38 mouse cellular contexts compared by ENCODE assay signal in the genomic region with DNA sequence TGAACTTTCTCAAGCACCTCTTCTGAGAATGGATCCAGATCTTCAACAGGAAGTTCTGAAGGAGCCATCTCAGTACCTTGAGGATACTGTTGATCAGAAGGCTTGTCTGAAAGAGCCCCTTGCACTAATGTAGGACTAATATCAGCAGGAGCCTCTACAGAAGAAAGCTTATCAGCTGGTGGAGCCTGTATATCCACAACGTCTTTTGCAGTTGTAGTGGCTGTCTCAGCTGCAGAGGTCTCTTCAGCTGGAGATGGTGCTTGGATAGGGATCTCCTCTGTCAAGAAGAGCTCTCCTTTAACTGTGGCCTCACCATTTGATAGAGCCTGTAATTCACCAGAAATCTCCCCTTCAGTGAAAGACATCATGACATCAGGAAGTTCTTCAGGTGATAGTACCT. TPM values are rescaled to one million over a fixed set of nuclear protein-coding genes. Genes with fewer than 3 reads are reported as not detected.
"Had no signal": no experiment of that assay in that cellular context is flagged by ENCODE, and none has a peak within 500 bp of the region (broad histone marks: within the 10 kb centered on the region; RNA-seq: fewer than 3 reads in every experiment).

No protein-coding gene starts in this region.

- H3K9me3 ChIP-seq: embryonic facial prominence, embryonic 10.5 days; embryonic facial prominence, embryonic 12.5 days; embryonic facial prominence, embryonic 13.5 days; embryonic facial prominence, embryonic 15.5 days; forebrain, embryonic 10.5 days; forebrain, embryonic 13.5 days; forebrain, embryonic 15.5 days had no signal

- H3K36me3 ChIP-seq: embryonic facial prominence, embryonic 10.5 days; embryonic facial prominence, embryonic 12.5 days; embryonic facial prominence, embryonic 13.5 days; embryonic facial prominence, embryonic 15.5 days; forebrain, embryonic 10.5 days; forebrain, embryonic 12.5 days; forebrain, embryonic 15.5 days had no signal

- H3K4me3 ChIP-seq: embryonic facial prominence, embryonic 10.5 days; embryonic facial prominence, embryonic 12.5 days; embryonic facial prominence, embryonic 13.5 days; embryonic facial prominence, embryonic 15.5 days; erythroblast, embryonic 14.5 days; forebrain, embryonic 10.5 days; forebrain, embryonic 12.5 days; forebrain, embryonic 13.5 days; forebrain, embryonic 15.5 days; heart, adult 2 months had no signal

- H3K9ac ChIP-seq: embryonic facial prominence, embryonic 12.5 days; embryonic facial prominence, embryonic 13.5 days; embryonic facial prominence, embryonic 15.5 days; forebrain, embryonic 12.5 days; forebrain, embryonic 13.5 days; forebrain, embryonic 15.5 days; forebrain, postnatal 0 days had no signal

- H3K4me1 ChIP-seq: embryonic facial prominence, embryonic 10.5 days; embryonic facial prominence, embryonic 12.5 days; embryonic facial prominence, embryonic 13.5 days; embryonic facial prominence, embryonic 15.5 days; forebrain, embryonic 10.5 days; forebrain, embryonic 12.5 days; forebrain, embryonic 13.5 days; forebrain, embryonic 15.5 days had no signal

- DNase-seq: cerebellum, adult 8-10 months; cerebellum, adult 9-10 months; cerebellum, adult 9-11 months; cerebellum, postnatal 10 days; cerebellum, postnatal 14 days; cerebellum, postnatal 25 days; cerebellum, postnatal 36 days; embryo, embryonic 11 days; forebrain, postnatal 0 days; gastrocnemius, postnatal 10 days; gastrocnemius, postnatal 14 days; gastrocnemius, postnatal 25 days; gastrocnemius, postnatal 36 days; heart, adult 11 months; heart, adult 18-20 months; heart, adult 2 months had no signal

- H3K27me3 ChIP-seq: embryonic facial prominence, embryonic 12.5 days; embryonic facial prominence, embryonic 13.5 days; embryonic facial prominence, embryonic 15.5 days; forebrain, embryonic 12.5 days; forebrain, embryonic 13.5 days; forebrain, embryonic 15.5 days had no signal

- H3K27ac ChIP-seq: embryonic facial prominence, embryonic 10.5 days; embryonic facial prominence, embryonic 12.5 days; embryonic facial prominence, embryonic 13.5 days; embryonic facial prominence, embryonic 15.5 days; forebrain, embryonic 10.5 days; forebrain, embryonic 12.5 days; forebrain, embryonic 13.5 days; forebrain, embryonic 15.5 days; heart, adult 2 months had no signal

RNA-seq across cellular contexts. Expression of a gene that starts 0.9 kb away (rescaled TPM):
- total RNA-seq: common myeloid progenitor, adult 5-6 weeks; forebrain, postnatal 0 days; gastrocnemius, adult 18-20 months; gastrocnemius, adult 8-10 months; gastrocnemius, postnatal 10 days; gastrocnemius, postnatal 14 days; gastrocnemius, postnatal 25 days; gastrocnemius, postnatal 36 days; gastrocnemius, postnatal 4 days; granulocyte monocyte progenitor cell, adult 5-6 weeks; heart, adult 18-20 months; heart, adult 2 months; heart, adult 8-10 months had no signal
- polyA plus RNA-seq: cortical plate, adult 2 months; embryonic facial prominence, embryonic 10.5 days; embryonic facial prominence, embryonic 11.5 days; embryonic facial prominence, embryonic 12.5 days; embryonic facial prominence, embryonic 13.5 days; embryonic facial prominence, embryonic 14.5 days; embryonic facial prominence, embryonic 15.5 days; erythroblast, embryonic 14.5 days; forebrain, embryonic 10.5 days; forebrain, embryonic 11.5 days; forebrain, embryonic 12.5 days; forebrain, embryonic 13.5 days; forebrain, embryonic 14.5 days; forebrain, embryonic 15.5 days; forebrain, embryonic 16.5 days; forebrain, postnatal 0 days; frontal cortex, adult 2 months; heart, adult 2 months had no signal
